Mouse (Mus musculus) lung, adult 2 months (tissue): ENCODE measurements at regions not wholly inside any gene's neighbourhood (a gene's known extent, or its start where the extent isn't known, plus 50 kb on each side); places are given as distances from the start of the nearest gene placed in this dataset.

Experiments used
- DNase-seq: peaks from one replicate; pipeline ENCODE4 v3.0.0; 2022
- H3K4me1 ChIP-seq: fragments of 200-500 bp; 2 replicates; pipeline ENCODE4 v1.6.1; 2011; ENCODE audit warnings: low read length; ENCODE audit not compliant: control insufficient read depth, insufficient read depth
- H3K4me3 ChIP-seq: fragments of 200-500 bp; replicated peaks from 2 replicates; pipeline ENCODE3; 2011; ENCODE audit warnings: low read depth, mild to moderate bottlenecking, control low read depth, low read length; ENCODE audit errors: extremely low read depth
- CTCF ChIP-seq: fragments of 200-500 bp; IDR thresholded peaks from 2 replicates; pipeline ENCODE4 v1.5.1; 2011; ENCODE audit warnings: mild to moderate bottlenecking, low read length, control low read depth; ENCODE audit not compliant: insufficient read depth
- POLR2A ChIP-seq: fragments of 200-500 bp; IDR thresholded peaks from 2 replicates; pipeline ENCODE4 v1.6.1; 2011; ENCODE audit warnings: low read depth, mild to moderate bottlenecking, control low read depth, low read length, borderline replicate concordance; ENCODE audit errors: extremely low read depth
- WGBS: fragments of 180-500 bp; shearing (Covaris S2); methylation state at CpG from one replicate; pipeline ENCODE4 v1.1.7; 2018; 5-methylcytosine and 5-hydroxymethylcytosine counted together

DNA sequence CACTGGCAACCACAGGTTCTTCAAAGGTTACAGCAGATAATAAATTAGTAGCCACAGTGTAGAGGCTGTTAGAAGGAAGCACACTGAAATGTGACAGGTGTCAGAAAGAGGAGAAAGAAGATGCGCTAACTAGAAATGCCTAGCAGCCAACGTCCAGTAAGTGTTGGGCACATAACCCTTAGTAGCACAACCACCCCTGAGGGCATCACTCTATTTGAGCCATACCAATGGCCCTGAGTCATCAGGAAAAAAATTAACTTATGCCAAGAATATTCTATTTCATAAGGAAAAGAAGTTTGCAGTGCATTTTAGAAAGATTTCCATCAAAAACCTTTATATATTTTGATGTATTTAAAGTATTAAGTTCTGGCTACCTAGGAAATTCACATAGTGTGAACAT is 771.5 kb downstream of the Ets1 start:
- no peak for DNase-seq
- 89% methylated on average over 2 of the region's 2 CpGs for WGBS
- Histone ChIP-seq H3K4me1 (no peaks in the 10 kb centered on the region), H3K4me3 (no peak overlapping the region)
- TF ChIP-seq CTCF (no peak), POLR2A (no peak)

- Histone ChIP-seq H3K4me3 (no peak overlapping the region), H3K4me1 (no peaks in the 10 kb centered on the region)
- 47% methylated on average over 2 of the region's 2 CpGs for WGBS
- no peak for TF ChIP-seq CTCF
- TF ChIP-seq POLR2A = no peak
- DNase-seq = no peak
Measured at GRCm38 (mm10) chr9:33423781-33424180, 787.8 kb downstream of the Ets1 start.

- Histone ChIP-seq H3K4me3 (no peak overlapping the region), H3K4me1 (no peaks in the 10 kb centered on the region)
- DNase-seq = no peak
- 80% methylated on average over 4 of the region's 4 CpGs for WGBS
- no peak for TF ChIP-seq POLR2A
- no peak for TF ChIP-seq CTCF
Measured at GRCm38 (mm10) chr9:33436459-33436858, 800.4 kb downstream of the Ets1 start.

- TF ChIP-seq CTCF (no peak), POLR2A (no peak)
- Histone ChIP-seq H3K4me3 (no peak overlapping the region), H3K4me1 (no peaks in the 10 kb centered on the region)
- DNase-seq = no peak
- WGBS = 65% methylated on average over 5 of the region's 5 CpGs
Measured at GRCm38 (mm10) chr9:33442266-33442665, 806.2 kb downstream of the Ets1 start.

- 64% methylated on average over 1 of the region's 1 CpGs for WGBS
- TF ChIP-seq CTCF = no peak
- no peak for TF ChIP-seq POLR2A
- no peaks in the 10 kb centered on the region for H3K4me1 ChIP-seq
- no peak for DNase-seq
- no peak overlapping the region for H3K4me3 ChIP-seq
Measured at GRCm38 (mm10) chr9:33445902-33446301, 809.9 kb downstream of the Ets1 start.

GRCm38 (mm10) chr9:33475106-33475505 is 839.1 kb downstream of the Ets1 start:
- DNase-seq = no peak
- WGBS = 61% methylated on average over 2 of the region's 2 CpGs

DNA sequence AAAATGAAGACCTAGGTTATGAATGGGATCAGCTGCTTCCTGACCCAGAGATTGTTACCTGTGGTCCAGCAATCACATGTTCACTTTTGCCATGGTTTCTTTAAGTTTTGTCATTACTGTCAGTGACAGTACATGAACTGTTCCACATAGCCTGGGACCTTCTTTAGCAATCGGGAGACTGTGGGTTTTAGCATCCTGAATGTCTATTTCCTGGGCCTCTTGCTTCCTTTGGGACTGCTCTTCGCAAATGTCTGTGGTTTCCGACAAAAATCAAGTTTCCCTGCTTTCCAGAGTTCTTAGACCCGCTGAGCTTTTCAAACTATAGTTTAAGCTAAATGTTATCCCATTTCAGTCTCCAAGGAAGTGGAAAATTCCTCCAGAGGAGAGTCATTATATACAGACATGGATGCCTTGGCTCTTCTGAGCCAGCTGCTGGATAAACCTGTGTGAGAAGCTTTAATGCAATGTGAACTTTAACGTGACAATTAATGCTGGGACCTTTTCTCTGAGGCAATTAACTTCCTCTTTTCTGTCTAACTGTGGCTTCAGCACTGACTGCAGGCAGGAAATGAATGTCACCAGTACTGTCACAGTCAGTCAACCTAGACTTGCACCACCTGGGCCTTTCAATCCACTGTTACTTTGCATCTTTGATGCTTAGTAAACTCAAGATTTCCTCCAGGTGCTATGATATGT is 847.0 kb downstream of the Ets1 start:
- TF ChIP-seq POLR2A (no peak), CTCF (no peak)
- DNase-seq = no peak
- WGBS = 53% methylated on average over 5 of the region's 5 CpGs

More at GRCm38 (mm10) chr9:33475106-33475505, 839.1 kb downstream of the Ets1 start:
- H3K4me1 ChIP-seq = no peaks in the 10 kb centered on the region
- no peak for TF ChIP-seq POLR2A
- TF ChIP-seq CTCF = no peak
- no peak overlapping the region for H3K4me3 ChIP-seq

DNA sequence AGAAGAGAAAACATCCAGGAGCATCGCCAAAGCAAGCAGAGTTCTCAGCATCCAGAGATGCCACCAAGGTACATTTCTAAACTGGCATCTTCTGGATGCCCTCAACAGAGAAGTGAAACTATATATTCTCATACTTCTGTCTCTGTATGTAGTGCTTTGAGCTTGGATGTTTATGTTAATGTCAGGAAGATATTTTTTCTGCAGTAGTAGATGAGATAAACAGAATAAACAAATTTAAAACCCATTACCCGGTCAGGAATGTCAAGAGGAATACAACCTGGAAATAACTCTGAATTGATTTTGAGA is 847.5 kb downstream of the Ets1 start:
- no peak for TF ChIP-seq CTCF
- no peak for TF ChIP-seq POLR2A
- DNase-seq = no peak
- H3K4me1 ChIP-seq = no peaks in the 10 kb centered on the region
- H3K4me3 ChIP-seq = no peak overlapping the region
- 47% methylated on average over 2 of the region's 2 CpGs for WGBS

More for the DNA sequence above, 847.0 kb downstream of the Ets1 start:
- Histone ChIP-seq H3K4me3 (no peak overlapping the region), H3K4me1 (no peaks in the 10 kb centered on the region)

DNA sequence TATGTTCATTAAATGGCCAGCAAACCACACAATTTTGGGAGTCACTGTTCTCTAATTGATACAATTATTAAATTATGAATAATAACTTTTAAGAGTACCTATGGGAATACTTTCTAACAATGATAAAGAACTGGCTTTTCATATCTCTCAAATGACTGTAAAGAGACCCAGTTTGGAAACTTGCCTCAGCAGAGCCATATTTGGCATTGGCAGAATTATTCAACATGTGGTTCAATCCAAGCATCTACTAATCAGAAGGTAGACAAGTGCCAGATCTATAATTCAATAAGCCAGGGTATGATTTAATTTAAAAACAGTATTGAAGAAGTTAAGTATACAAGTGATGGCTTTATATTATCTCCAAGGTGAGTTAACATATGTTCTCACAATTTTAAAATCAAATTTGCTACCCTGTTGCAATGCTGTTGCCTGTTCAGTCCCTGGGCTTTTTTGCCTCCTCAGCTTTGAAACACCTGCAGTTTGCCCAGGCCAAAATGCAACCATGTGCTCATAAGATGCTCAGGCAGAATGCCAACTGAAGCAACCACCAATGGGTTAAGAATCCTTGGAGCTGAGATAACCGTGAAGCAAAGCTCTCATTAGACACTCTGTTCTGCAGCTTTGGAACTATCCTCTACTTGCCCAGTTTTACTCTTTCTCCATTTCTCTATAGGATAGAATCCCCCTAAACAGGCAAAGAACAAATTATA is 897.2 kb downstream of the Ets1 start:
- Histone ChIP-seq H3K4me1 (no peaks in the 10 kb centered on the region), H3K4me3 (no peak overlapping the region)
- no peak for DNase-seq
- TF ChIP-seq POLR2A = no peak
- TF ChIP-seq CTCF = no peak
- WGBS = 58% methylated on average over 1 of the region's 1 CpGs

GRCm38 (mm10) chr9:33543301-33543700 is 907.3 kb downstream of the Ets1 start:
- no peak overlapping the region for H3K4me3 ChIP-seq
- 49% methylated on average over 5 of the region's 5 CpGs for WGBS
- H3K4me1 ChIP-seq = no peaks in the 10 kb centered on the region
- no peak for DNase-seq
- TF ChIP-seq CTCF = no peak
- TF ChIP-seq POLR2A = no peak
